Mouse (Mus musculus) gastrocnemius, adult 8-10 months (tissue): ENCODE measurements around the gene Gm14391. TPM values are rescaled to one million over a fixed set of nuclear protein-coding genes. Genes with fewer than 3 reads are reported as not detected.
"Not testable (repeated sequence)": the region's sequence is repeated elsewhere in the genome, so short reads cannot be mapped to it uniquely, and the experiment has no call there.

ENCODE experiments used
- DNase-seq, 2 experiments: peaks; one replicate each; pipeline ENCODE4 v3.0.0; 2022; ENCODE audit warnings: low spot score in 2 of 2
- total RNA-seq, 4 experiments: library from RNA; stranded (reverse); gene quantifications; 2 replicates each; pipeline ENCODE4 v1.2.4; 2022

The Gm14391 gene
- total RNA-seq, result 10 to 100 TPM; 52.7 to 71.4 (median 55.5) TPM

GRCm38 (mm10) chr2:175206732-175207131, at the start of gene Gm14391:
TSS of gene Gm14391 (minus strand) at chr2:175206917.
- DNase-seq, result not testable (repeated sequence)

- not testable (repeated sequence) for DNase-seq
Measured at GRCm38 (mm10) chr2:175179008-175179407, 27.7 kb downstream of the Gm14391 start.

GRCm38 (mm10) chr2:175176312-175176711, 30.4 kb downstream of the Gm14391 start:
- no peak for DNase-seq

- DNase-seq, result not testable (repeated sequence)
Measured at GRCm38 (mm10) chr2:175175401-175176180, 31.1 kb downstream of the Gm14391 start, which contains the start of gene Gm14443. TSS of gene Gm14443 (minus strand) at chr2:175175871.

GRCm38 (mm10) chr2:175174058-175174457, 32.7 kb downstream of the Gm14391 start:
- DNase-seq, result not testable (repeated sequence)

GRCm38 (mm10) chr2:175172906-175173595, 33.7 kb downstream of the Gm14391 start:
- DNase-seq, result not testable (repeated sequence)

GRCm38 (mm10) chr2:175172123-175172522, 34.6 kb downstream of the Gm14391 start:
- DNase-seq, result no peak

- not testable (repeated sequence) for DNase-seq
Measured at GRCm38 (mm10) chr2:175166870-175167269, 39.8 kb downstream of the Gm14391 start.

- not testable (repeated sequence) for DNase-seq
Measured at GRCm38 (mm10) chr2:175165110-175165509, 41.6 kb downstream of the Gm14391 start.

- not testable (repeated sequence) for DNase-seq
Measured at GRCm38 (mm10) chr2:175161438-175161837, 45.3 kb downstream of the Gm14391 start.

- no peak for DNase-seq
Measured at GRCm38 (mm10) chr2:175158642-175159041, 48.1 kb downstream of the Gm14391 start.

- DNase-seq, result no peak
Measured at GRCm38 (mm10) chr2:175156696-175157095, 50.0 kb downstream of the Gm14391 start.

GRCm38 (mm10) chr2:175141993-175142295, 64.8 kb downstream of the Gm14391 start, which contains the start of gene Gm14399:
TSS of gene Gm14399 (minus strand) at chr2:175142012.
- DNase-seq, result not testable (repeated sequence)

GRCm38 (mm10) chr2:175141118-175141992, 65.4 kb downstream of the Gm14391 start:
- not testable (repeated sequence) for DNase-seq

Other genes starting within 250 kb of the Gm14391 start
- gene Gm14444, start 196.7 kb downstream of the Gm14391 start, total RNA-seq, result under 1 TPM in 2 of 4 experiments, not detected in 2; 0.54 to 0.87 TPM
- gene Gm14393, start 139.1 kb downstream of the Gm14391 start, total RNA-seq, result under 1 TPM; 0.65 to 0.87 (median 0.75) TPM
- gene Gm14399, start 64.9 kb downstream of the Gm14391 start, total RNA-seq, result 1 to 10 TPM; 5.7 to 6.8 (median 6.2) TPM
- gene Gm14443, start 31.0 kb downstream of the Gm14391 start, total RNA-seq, result 1 to 10 TPM in 1 of 4 experiments, under 1 TPM in 3; 0.73 to 1.3 (median 0.85) TPM
- 1 to 10 TPM; 3.2 to 9.2 (median 3.8) TPM for gene Gm14440, start 68.2 kb upstream of the Gm14391 start, total RNA-seq
- gene Gm4631, start 131.3 kb upstream of the Gm14391 start, total RNA-seq, result 10 to 100 TPM; 37.8 to 50.2 (median 42.1) TPM
- gene Zfp968, start 165.5 kb upstream of the Gm14391 start, total RNA-seq, result 1 to 10 TPM; 5.8 to 7.2 (median 6.2) TPM
- 1 to 10 TPM; 1.7 to 5.6 (median 2.6) TPM for gene Gm4724, start 228.9 kb upstream of the Gm14391 start, total RNA-seq